Mouse (Mus musculus) urinary bladder, postnatal 36 days (tissue): Measurements from ENCODE around the gene Sf3b1.
"Not testable (repeated sequence)": the region's sequence is repeated elsewhere in the genome, so short reads cannot be mapped to it uniquely, and the experiment has no call there.

Experiments used
- DNase-seq, 2 experiments: peaks; one replicate each; pipeline ENCODE4 v3.0.0; 2022; ENCODE audit warnings: low spot score in 2 of 2, mixed read lengths in 1 of 2

Gene Sf3b1

DNA sequence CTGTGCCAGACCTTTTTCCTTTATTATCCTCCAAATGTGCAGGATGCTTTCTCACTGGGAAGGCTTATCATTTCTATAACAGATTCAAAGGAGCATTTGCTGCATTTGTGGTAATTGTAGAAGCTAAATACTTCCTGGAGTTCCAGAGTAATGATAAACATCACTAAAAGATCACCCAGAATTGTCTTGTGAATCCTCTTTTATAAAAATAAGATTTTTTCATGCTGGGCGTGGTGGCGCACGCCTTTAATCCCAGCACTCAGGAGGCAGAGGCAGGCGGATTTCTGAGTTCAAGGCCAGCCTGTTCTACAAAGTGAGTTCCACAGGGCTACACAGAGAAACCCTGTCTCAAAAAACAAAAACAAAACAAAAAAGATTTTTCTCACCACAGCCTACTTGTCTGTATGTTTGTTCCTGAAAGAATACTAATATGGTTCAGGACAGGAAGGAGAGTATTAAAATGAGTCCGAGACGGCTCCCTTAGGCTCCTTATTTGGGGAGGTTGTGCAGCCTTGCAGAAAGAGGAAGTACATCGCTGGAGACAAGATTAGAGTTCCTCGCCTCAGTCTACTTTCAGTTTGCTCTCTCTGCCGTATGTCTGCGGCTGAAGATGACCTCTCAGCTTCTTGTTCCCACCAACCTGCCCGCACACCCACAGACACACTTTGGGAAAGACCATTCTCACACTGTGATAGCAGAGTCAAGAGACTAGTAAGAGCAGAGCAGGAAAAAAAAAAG lies 1.4 kb upstream of the Sf3b1 start:
- no peak for DNase-seq

DNA sequence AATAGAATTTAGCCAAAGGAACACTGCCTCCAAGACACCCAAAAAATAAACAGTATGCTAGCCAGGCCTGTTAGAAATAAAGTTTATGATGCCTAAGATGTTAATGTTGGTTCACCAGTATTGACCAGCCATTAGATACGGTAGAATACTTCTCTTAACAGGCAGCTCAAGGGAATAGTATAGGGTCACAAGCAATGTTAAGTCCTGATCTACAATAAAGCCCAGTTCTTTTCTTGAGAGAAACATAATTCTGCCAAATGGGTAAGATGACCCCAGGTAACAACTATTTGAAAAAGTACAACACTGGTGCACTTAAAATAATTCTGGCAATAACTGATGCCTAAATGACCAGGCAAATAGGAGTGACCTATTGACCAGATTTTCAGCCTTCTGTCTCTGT lies 685 bp upstream of the Sf3b1 start:
- DNase-seq: no peak

- no peak for DNase-seq
Measured at GRCm38 (mm10) chr1:55026444-55027252, 633 bp downstream of the Sf3b1 start.

DNA sequence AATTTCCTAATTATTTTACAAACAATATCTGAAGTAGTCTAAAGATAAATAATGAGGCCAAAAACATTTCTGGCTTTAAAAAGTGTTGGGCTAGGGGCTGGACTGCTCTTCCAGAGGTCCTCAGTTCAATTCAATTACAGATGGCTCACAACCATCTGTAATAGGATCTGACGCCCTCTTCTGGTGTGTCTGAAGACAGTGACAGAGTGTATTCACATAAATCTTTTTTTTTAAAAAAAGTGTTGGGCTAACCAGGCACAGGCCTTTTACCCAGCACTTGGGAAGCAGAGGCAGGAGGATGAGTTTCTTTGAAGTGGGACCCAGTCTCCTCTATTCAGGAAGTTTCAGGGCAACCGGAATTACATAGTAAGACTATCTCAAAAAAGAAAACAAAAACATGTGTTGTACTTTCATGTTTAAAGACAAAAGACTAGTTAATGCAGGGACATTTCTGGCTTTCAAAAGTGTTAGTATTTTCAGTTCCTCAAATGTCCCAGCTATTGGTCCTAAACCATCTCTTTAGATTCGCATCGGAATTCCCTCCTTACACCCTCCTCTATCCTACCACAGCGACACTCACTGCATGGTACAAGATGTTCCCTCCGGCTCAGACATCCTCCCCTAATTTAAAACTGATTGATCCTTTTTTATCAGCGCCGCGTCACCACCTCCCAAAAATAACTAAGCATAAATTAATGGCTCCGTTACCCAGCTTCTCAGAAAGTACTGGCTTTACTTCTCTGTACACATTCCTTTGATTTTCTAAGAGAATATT lies 1.4 kb downstream of the Sf3b1 start:
- DNase-seq: no peak

GRCm38 (mm10) chr1:55021907-55022306 lies 5.4 kb downstream of the Sf3b1 start:
- no peak for DNase-seq

GRCm38 (mm10) chr1:55012513-55012912 lies 14.8 kb downstream of the Sf3b1 start:
- DNase-seq: no peak

- not testable (repeated sequence) for DNase-seq
Measured at GRCm38 (mm10) chr1:55008313-55008712, 19.0 kb downstream of the Sf3b1 start.

- DNase-seq: no peak
Measured at GRCm38 (mm10) chr1:54993581-54993980, 33.7 kb downstream of the Sf3b1 start.

- DNase-seq: no peak
Measured at GRCm38 (mm10) chr1:54986248-54986647, 41.0 kb downstream of the Sf3b1 start.

DNA sequence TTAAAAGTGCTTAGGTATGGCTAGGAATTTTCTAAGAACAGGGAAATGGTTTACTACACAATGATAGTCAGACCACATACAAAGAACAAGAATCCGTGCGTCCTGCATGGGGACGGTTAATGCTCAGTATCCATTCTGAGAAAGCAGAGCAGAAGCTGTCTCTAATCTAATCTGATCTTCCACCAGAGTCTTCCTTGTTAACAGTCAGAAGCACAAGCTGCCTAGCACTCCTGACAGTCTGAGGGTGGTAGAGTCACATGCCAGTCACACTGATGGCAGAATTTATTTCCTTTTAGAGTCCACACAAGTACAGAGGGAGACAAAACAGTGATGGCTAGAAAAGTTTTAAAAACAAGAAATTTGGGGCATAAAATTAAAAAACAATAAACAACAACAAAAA lies 41.5 kb downstream of the Sf3b1 start:
- DNase-seq: no peak

- no peak for DNase-seq
Measured at GRCm38 (mm10) chr1:54984154-54984553, 43.1 kb downstream of the Sf3b1 start.

DNA sequence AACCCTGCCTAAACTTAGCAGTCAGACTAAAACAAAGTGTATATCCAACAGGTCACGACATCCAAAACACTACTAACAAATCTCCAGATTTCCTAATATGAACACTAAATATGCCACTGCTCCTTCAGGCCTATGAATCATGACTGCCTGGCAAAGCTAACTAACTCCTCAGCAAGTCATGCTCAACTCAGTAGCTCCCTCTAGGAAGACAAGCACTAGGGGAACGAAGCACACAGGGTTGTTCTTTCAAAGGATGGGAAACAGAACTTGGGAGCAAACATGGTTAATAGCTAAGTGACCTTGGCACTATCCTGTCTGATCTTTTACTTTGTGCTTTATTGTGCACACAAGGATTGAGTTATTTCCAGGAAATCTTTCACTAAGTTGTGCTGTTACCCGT lies 43.9 kb downstream of the Sf3b1 start:
- no peak for DNase-seq

GRCm38 (mm10) chr1:54982636-54983035 lies 44.6 kb downstream of the Sf3b1 start:
- no peak for DNase-seq

- DNase-seq: no peak
Measured at GRCm38 (mm10) chr1:54979226-54979984, 47.9 kb downstream of the Sf3b1 start.

GRCm38 (mm10) chr1:54971687-54972404 lies 55.4 kb downstream of the Sf3b1 start:
- no peak for DNase-seq

- no peak for DNase-seq
Measured at GRCm38 (mm10) chr1:54966858-54967257, 60.4 kb downstream of the Sf3b1 start.

DNA sequence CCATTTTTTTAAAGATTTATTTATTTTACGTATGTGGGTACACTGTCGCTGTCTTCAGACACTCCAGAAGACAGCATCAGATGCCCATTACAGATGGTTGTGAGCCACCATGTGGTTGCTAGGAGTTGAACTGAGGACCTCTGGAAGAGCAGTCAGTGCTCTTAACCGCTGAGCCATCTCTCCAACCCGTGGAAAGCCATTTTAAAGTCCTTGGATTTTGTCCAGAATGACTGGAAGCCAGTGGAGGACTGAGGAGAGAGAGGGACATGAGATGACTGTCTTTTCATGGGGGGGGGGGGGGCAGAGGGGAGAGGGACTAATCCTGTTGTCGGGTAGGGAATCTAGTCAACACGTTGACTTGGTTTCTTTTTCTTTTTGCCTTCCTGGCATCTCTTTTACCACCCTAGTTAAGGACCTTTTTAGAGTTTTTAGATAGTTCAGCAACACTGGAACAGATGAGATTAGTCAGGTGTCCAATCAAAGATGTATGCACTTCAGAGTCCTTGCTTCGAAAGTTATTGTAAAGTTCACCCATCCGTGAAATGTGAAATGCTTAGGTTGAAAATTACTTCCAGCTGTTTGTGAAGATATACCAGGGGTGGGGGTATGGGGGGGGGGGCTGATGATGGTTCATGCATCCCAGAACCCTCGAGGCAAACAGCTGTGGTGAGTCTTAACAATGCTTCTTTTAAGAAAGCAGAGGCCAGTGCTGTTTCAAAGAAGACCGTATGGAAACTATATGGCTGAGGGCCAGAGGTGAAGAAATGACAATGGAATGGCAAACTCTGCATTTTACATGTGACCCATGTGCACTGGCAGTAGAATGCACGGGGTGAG lies 61.9 kb downstream of the Sf3b1 start:
- DNase-seq: no peak

- DNase-seq: no peak
Measured at GRCm38 (mm10) chr1:54961724-54962123, 65.6 kb downstream of the Sf3b1 start.

DNA sequence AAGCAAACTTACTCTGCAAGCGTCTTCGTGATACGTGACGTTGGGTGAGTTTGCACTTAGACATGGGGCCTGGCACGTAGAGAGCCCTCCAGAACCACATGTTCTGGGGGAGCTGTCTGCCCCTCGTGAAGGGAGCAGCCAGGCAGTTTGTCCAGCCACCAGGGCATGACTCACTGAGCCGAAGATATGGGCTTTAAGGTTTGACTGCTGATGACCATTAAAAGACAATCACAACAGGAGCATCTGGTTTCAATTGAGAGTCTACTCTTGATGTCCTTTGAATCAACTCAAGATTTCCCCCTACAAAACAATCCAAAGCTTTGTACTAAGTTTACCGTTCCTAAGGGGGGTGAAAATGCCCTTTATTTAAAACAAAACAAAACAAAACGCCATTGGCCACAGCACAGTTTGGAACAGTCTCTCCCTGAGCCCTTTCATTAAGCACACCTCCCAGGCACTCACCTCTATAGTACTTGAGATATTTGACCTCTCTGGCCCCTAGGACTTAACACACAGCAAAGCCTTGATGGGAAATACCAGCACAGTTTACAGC lies 66.6 kb downstream of the Sf3b1 start:
- DNase-seq: no peak

GRCm38 (mm10) chr1:54958525-54958924 lies 68.8 kb downstream of the Sf3b1 start:
- no peak for DNase-seq
